Mouse (Mus musculus) gastrocnemius, adult 18-20 months (tissue): ENCODE data around the gene Ankrd34c. TPM values are rescaled to one million over a fixed set of nuclear protein-coding genes. Genes with fewer than 3 reads are reported as not detected.

Experiments
- DNase-seq: peaks from one replicate; pipeline ENCODE4 v3.0.0; 2021; ENCODE audit warnings: low spot score
- total RNA-seq, 2 experiments: library from RNA; stranded (reverse); gene quantifications; 2 replicates each; pipeline ENCODE4 v1.2.3; 2021

Ankrd34c gene
- total RNA-seq, 2 experiments from 2014 or later: not detected

DNA sequence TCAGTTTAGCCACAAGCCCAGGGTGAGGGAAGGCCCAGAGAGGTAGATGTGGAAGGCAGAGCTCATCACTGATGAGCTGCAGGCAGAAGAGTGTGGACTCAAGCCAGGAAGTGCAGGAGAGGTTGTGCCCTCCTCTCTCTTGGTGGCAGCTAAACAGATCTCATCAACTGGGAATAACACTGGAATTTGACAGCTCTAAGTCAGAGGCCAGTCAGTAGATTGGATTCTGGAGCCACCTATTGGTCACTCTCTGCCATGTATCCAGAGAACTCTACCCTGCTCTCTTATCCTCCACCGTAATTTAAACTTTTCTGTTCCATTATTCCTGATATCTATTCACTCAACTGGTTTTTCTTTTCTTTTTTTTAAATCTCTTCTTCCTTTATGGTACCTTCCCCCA is 59.3 kb downstream of the Ankrd34c start:
- DNase-seq: no peak

Other genes starting within 250 kb of the Ankrd34c start
- not detected for gene Minar1, start 115.3 kb downstream of the Ankrd34c start, total RNA-seq
- gene Tmed3, start 33.4 kb downstream of the Ankrd34c start, total RNA-seq: 10 to 100 TPM; 14.2 to 14.4 TPM
- under 1 TPM in 1 of 2 experiments, not detected in 1; 0.05 TPM for gene Rasgrf1, start 171.4 kb upstream of the Ankrd34c start, total RNA-seq